Mouse (Mus musculus) brain, embryonic 14.5 days (tissue): ENCODE measurements at regions not wholly inside any gene's neighbourhood (a gene's known extent, or its start where the extent isn't known, plus 50 kb on each side); places are given as distances from the start of the nearest gene placed in this dataset.

Experiments
- CTCF ChIP-seq: fragments of 200-500 bp; IDR thresholded peaks from 2 replicates; pipeline ENCODE4 v1.5.1; 2012; ENCODE audit warnings: inconsistent platforms, mild to moderate bottlenecking, moderate library complexity, borderline replicate concordance; ENCODE audit not compliant: insufficient read depth, insufficient read length; ENCODE audit errors: extremely low read depth
- POLR2A ChIP-seq: fragments of 200-500 bp; IDR thresholded peaks from 2 replicates; pipeline ENCODE4 v1.6.1; 2012; ENCODE audit warnings: mild to moderate bottlenecking, inconsistent platforms, borderline replicate concordance; ENCODE audit not compliant: poor library complexity, insufficient read depth, insufficient read length, severe bottlenecking; ENCODE audit errors: extremely low read depth

GRCm38 (mm10) chr14:71891667-71892066 lies 600.0 kb downstream of the Gm9195 start:
- TF ChIP-seq POLR2A (no peak), CTCF (no peak)
